Mouse (Mus musculus): ENCODE measurements around the gene Pole2. TPM values are rescaled to one million over a fixed set of nuclear protein-coding genes. Genes with fewer than 3 reads are reported as not detected.

Gene Pole2
- polyA plus RNA-seq, 1 experiment from 2014 or later, result 32.6 TPM

- Histone ChIP-seq H3K36me3 (peaks cover 84% of the 10 kb centered on the region), H3K27ac (no peak within 1 kb of the TSS)
These were observed 23.8 kb downstream of the Pole2 start, which contains the start of gene Gm49384 for GRCm38 (mm10) chr12:69204052-69204833. TSS of gene Gm49384 (minus strand) at chr12:69204267.

GRCm38 (mm10) chr12:69198985-69199384 is 29.0 kb downstream of the Pole2 start:
- DNase-seq (ENCODE audit: low spot score), result no peak
- H3K36me3 ChIP-seq, result peaks cover 52% of the 10 kb centered on the region
- H3K4me3 ChIP-seq, result no peak overlapping the region
- no peaks in the 10 kb centered on the region for H3K27me3 ChIP-seq (ENCODE audit: low read depth, poor library complexity, severe bottlenecking)
- H3K9me3 ChIP-seq (replicated peaks), result no peaks in the 10 kb centered on the region
- H3K27ac ChIP-seq, result no peak overlapping the region
- peaks cover 26% of the 10 kb centered on the region for H3K4me1 ChIP-seq

More at GRCm38 (mm10) chr12:69204052-69204833, 23.8 kb downstream of the Pole2 start, which contains the start of gene Gm49384:
- DNase-seq (ENCODE audit: low spot score), result no peak
- Histone ChIP-seq H3K9me3 (replicated peaks) (no peaks in the 10 kb centered on the region), H3K4me3 (no peak within 1 kb of the TSS), H3K27me3 (ENCODE audit: low read depth, poor library complexity, severe bottlenecking) (no peaks in the 10 kb centered on the region), H3K4me1 (no peaks in the 10 kb centered on the region)
- WGBS, result 91% methylated on average over 16 of the region's 16 CpGs

GRCm38 (mm10) chr12:69198164-69198535 is 29.8 kb downstream of the Pole2 start, which contains the start of gene Dnaaf2:
TSS of gene Dnaaf2 (minus strand) at chr12:69198429.
- Histone ChIP-seq H3K27me3 (ENCODE audit: low read depth, poor library complexity, severe bottlenecking) (no peaks in the 10 kb centered on the region), H3K9me3 (replicated peaks) (no peaks in the 10 kb centered on the region), H3K27ac (peak within 1 kb of the TSS; percentile 93), H3K4me1 (peaks cover 26% of the 10 kb centered on the region), H3K36me3 (peaks cover 49% of the 10 kb centered on the region), H3K4me3 (peak within 1 kb of the TSS; percentile 82)
- peak; percentile 77 for DNase-seq (ENCODE audit: low spot score)
- under 1% methylated on average over 18 of the region's 18 CpGs for WGBS

- under 1% methylated on average over 94 of the region's 94 CpGs for WGBS
- H3K36me3 ChIP-seq, result peaks cover 49% of the 10 kb centered on the region
- H3K4me3 ChIP-seq, result peak overlapping the region; percentile 82
These were observed 30.4 kb downstream of the Pole2 start for GRCm38 (mm10) chr12:69197378-69198163.

GRCm38 (mm10) chr12:69196444-69197377 is 31.3 kb downstream of the Pole2 start, which contains the start of gene Gm49383:
TSS of gene Gm49383 (minus strand) at chr12:69197104.
- WGBS, result under 1% methylated on average over 75 of the region's 75 CpGs
- H3K27me3 ChIP-seq (ENCODE audit: low read depth, poor library complexity, severe bottlenecking), result no peaks in the 10 kb centered on the region
- H3K36me3 ChIP-seq, result peaks cover 49% of the 10 kb centered on the region

More at GRCm38 (mm10) chr12:69197378-69198163, 30.4 kb downstream of the Pole2 start:
- Histone ChIP-seq H3K27me3 (ENCODE audit: low read depth, poor library complexity, severe bottlenecking) (no peaks in the 10 kb centered on the region), H3K4me1 (peaks cover 26% of the 10 kb centered on the region), H3K9me3 (replicated peaks) (no peaks in the 10 kb centered on the region), H3K27ac (peak overlapping the region; percentile 93)
- peak; percentile 69 for DNase-seq (ENCODE audit: low spot score)

GRCm38 (mm10) chr12:69192637-69193036 is 35.4 kb downstream of the Pole2 start:
- Histone ChIP-seq H3K4me1 (peaks cover 10% of the 10 kb centered on the region; the same call in 1 of the 2 replicates), H3K27ac (no peak overlapping the region), H3K36me3 (peaks cover 57% of the 10 kb centered on the region), H3K27me3 (ENCODE audit: low read depth, poor library complexity, severe bottlenecking) (no peaks in the 10 kb centered on the region), H3K9me3 (replicated peaks) (no peaks in the 10 kb centered on the region), H3K4me3 (no peak overlapping the region)
- peak; percentile 15 for DNase-seq (ENCODE audit: low spot score)
- 95% methylated on average over 2 of the region's 2 CpGs for WGBS

More at GRCm38 (mm10) chr12:69196444-69197377, 31.3 kb downstream of the Pole2 start, which contains the start of gene Gm49383:
- Histone ChIP-seq H3K9me3 (replicated peaks) (no peaks in the 10 kb centered on the region), H3K4me3 (peak within 1 kb of the TSS; percentile 82), H3K4me1 (peaks cover 26% of the 10 kb centered on the region), H3K27ac (peak within 1 kb of the TSS; percentile 93)
- DNase-seq (ENCODE audit: low spot score), result peak; percentile 84

GRCm38 (mm10) chr12:69191396-69191795 is 36.6 kb downstream of the Pole2 start:
- peak; percentile 24 for DNase-seq (ENCODE audit: low spot score)
- WGBS, result 88% methylated on average over 5 of the region's 5 CpGs
- no peak overlapping the region for H3K27ac ChIP-seq
- no peaks in the 10 kb centered on the region for H3K27me3 ChIP-seq (ENCODE audit: low read depth, poor library complexity, severe bottlenecking)
- no peak overlapping the region for H3K4me3 ChIP-seq
- H3K36me3 ChIP-seq, result peaks cover 57% of the 10 kb centered on the region
- H3K4me1 ChIP-seq, result peaks cover 10% of the 10 kb centered on the region; the same call in 1 of the 2 replicates
- no peaks in the 10 kb centered on the region for H3K9me3 ChIP-seq (replicated peaks)

GRCm38 (mm10) chr12:69190522-69190921 is 37.5 kb downstream of the Pole2 start:
- Histone ChIP-seq H3K36me3 (peaks cover 61% of the 10 kb centered on the region), H3K4me1 (peaks cover 7% of the 10 kb centered on the region), H3K9me3 (replicated peaks) (no peaks in the 10 kb centered on the region), H3K27me3 (ENCODE audit: low read depth, poor library complexity, severe bottlenecking) (no peaks in the 10 kb centered on the region), H3K4me3 (no peak overlapping the region), H3K27ac (no peak overlapping the region)
- WGBS, result 98% methylated on average over 1 of the region's 1 CpGs
- peak; percentile 20 for DNase-seq (ENCODE audit: low spot score)

- H3K27me3 ChIP-seq (ENCODE audit: low read depth, poor library complexity, severe bottlenecking), result no peaks in the 10 kb centered on the region
- no peak overlapping the region for H3K4me3 ChIP-seq
- H3K27ac ChIP-seq, result no peak overlapping the region
- 95% methylated on average over 9 of the region's 9 CpGs for WGBS
- DNase-seq (ENCODE audit: low spot score), result peak; percentile 24
- H3K9me3 ChIP-seq (replicated peaks), result no peaks in the 10 kb centered on the region
- peaks cover 11% of the 10 kb centered on the region for H3K4me1 ChIP-seq
- H3K36me3 ChIP-seq, result peaks cover 64% of the 10 kb centered on the region
These were observed 37.9 kb downstream of the Pole2 start for GRCm38 (mm10) chr12:69190074-69190473.

- peak; percentile 18 for DNase-seq (ENCODE audit: low spot score)
- Histone ChIP-seq H3K27me3 (ENCODE audit: low read depth, poor library complexity, severe bottlenecking) (no peaks in the 10 kb centered on the region), H3K4me3 (no peak overlapping the region), H3K36me3 (peaks cover 52% of the 10 kb centered on the region), H3K9me3 (replicated peaks) (no peaks in the 10 kb centered on the region), H3K4me1 (peaks cover 16% of the 10 kb centered on the region), H3K27ac (no peak overlapping the region)
- WGBS, result 80% methylated on average over 5 of the region's 5 CpGs
These were observed 41.1 kb downstream of the Pole2 start for GRCm38 (mm10) chr12:69186811-69187471.

- DNase-seq (ENCODE audit: low spot score), result peak; percentile 25
- Histone ChIP-seq H3K27ac (peak overlapping the region; percentile 96), H3K27me3 (ENCODE audit: low read depth, poor library complexity, severe bottlenecking) (no peaks in the 10 kb centered on the region), H3K9me3 (replicated peaks) (no peaks in the 10 kb centered on the region), H3K4me1 (peaks cover 16% of the 10 kb centered on the region), H3K4me3 (peak overlapping the region; percentile 87), H3K36me3 (peaks cover 48% of the 10 kb centered on the region)
- WGBS, result 84% methylated on average over 7 of the region's 7 CpGs
These were observed 42.6 kb downstream of the Pole2 start for GRCm38 (mm10) chr12:69185371-69185770.
